Mouse (Mus musculus): ENCODE measurements at regions not wholly inside any gene's neighbourhood (a gene's known extent, or its start where the extent isn't known, plus 50 kb on each side); places are given as distances from the start of the nearest gene placed in this dataset.

DNA sequence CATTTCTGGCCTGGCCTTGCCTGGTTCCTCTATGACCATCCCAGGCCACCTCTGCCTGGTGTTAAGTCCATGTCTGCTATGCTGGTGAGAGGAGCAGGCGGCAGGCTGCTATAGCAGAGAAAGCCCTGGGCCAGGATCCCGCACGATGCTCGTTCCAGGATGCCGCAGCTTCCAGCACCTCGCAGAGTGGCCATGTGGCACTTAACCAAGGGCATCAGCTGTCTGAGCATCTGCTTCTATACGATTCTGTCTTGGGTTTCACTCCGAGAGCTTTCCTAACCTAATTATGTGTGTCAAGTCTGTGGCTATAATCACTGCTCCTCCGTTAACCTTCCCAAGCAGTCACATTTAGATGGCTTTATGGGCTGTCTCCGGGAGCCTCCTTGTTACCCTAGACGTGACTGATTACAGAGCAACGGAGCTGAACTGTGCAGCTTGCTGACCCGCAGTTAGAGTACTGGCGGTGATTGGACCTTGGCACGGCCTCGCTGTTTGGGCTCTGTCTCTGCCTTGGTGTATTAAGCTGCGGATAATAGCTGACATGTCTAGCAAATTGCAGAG is 64.4 kb downstream of the Ackr3 start:
- no peak for DNase-seq (ENCODE audit: low read depth in 1 of 2, low spot score in 2 of 2)

DNA sequence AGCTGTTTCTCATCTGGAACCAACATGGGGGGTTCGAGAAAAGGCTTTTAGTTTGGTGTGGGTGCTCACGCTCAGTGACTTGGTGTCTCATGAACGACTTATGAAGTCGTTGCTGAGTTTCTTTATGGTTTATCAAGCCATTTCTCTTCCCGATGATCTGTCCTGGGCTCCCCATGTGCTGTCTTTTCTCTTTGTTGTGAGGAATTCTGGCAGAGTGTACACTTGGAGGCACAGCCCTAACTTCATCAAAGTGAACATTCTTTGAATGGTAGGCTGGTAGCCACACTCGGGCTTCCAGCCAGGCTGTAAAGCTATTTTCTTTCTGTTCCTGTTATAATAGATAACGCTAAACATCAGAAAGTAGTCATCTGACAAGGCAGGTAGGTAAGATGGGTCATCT is 65.2 kb downstream of the Ackr3 start:
- DNase-seq (ENCODE audit: low read depth in 1 of 2, low spot score in 2 of 2): no peak

DNA sequence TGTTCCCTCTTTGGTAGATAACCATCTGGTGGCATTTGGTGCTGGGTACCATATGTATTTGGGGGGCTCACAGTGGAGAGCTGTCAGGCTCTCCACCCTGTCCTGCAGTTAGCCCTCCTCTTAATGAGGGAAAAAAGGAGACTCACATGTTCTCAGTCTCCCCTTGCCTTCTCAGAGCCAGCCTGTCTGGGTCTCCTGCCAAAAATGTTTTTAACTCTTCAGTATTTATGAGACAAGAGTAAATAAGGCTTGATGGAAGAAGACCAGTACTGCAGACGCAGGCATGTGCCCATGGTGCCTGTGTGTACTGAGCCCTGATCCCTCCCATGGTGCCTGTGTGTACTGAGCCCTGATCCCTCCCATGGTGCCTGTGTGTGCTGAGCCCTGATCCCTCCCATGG is 66.1 kb downstream of the Ackr3 start:
- DNase-seq (ENCODE audit: low read depth in 1 of 2, low spot score in 2 of 2): no peak

DNA sequence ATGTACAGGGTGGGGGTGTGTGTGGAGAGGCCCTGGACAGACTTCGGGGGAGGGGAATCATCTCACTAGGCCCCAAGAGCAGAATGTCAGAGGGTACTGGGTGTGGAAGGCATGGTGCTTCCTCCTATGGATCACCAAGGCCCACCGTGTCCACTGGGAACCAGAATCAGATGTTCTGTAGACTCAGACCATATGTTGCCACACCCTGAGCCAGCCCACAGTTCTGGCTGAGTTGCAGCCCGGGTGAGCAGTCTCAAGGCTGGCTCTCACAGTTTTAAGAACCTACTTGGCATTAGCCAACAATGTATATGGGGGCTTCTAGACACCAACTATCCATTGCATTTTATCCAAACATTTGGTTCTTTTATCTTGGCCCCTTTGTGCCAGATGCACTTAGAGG is 67.5 kb downstream of the Ackr3 start:
- no peak for DNase-seq (ENCODE audit: low read depth in 1 of 2, low spot score in 2 of 2)

DNA sequence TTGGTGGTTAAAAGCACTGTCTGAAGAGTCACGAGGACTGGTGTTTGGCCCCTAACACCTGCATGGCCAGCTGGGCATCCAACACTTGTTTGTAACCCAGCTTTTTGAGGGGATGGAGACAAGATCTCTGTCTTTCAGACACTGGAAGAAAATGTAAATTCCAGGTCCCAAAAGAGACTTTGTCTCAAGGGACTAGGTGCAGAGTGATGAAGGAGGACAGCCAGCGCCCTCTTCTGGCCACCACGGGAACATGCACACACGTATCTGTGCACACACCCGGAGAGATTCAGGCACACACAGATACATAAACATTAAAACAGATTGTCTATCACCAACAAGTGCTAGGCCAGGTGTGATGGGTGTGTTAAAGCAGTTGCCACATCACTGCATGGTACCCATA is 68.6 kb downstream of the Ackr3 start:
- DNase-seq (ENCODE audit: low read depth in 1 of 2, low spot score in 2 of 2): no peak

DNA sequence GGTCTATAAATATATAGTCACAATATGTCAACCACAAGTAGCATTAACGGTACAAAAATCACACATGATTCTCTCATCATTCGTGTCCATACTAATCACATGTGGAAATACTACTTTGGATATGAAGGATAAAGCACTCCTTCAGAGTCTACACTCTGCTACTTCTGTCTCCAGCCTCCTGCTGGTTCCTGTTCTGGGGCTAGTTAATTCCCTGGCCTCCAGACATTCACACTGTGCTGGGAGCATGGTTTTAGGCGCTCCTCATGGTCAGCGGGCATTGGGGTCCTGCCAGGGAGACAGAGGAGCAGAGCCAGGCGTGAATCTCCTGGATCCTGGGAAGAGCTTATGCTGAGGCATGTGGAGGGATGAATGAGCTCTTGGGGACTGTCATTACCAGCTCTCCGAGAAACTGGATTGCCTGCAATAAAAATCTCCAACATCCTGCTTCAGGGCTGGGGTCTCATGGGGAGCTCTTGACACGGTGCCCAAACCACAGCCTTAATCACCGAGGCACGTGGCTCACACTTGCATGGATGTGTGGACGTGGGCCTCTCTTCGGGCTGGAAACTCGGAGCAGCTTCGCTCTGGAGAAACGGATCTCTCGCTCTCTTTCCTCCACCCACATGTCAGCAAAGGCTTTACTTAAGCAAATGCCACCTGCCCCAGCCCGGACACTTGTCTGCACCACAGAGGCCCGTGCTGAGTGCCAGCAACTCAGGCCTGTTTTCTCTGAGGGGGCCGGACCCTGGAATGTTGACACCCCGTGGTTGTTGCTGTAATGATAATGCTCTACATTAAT is 69.2 kb downstream of the Ackr3 start:
- no peak for DNase-seq (ENCODE audit: low read depth in 1 of 2, low spot score in 2 of 2)

DNA sequence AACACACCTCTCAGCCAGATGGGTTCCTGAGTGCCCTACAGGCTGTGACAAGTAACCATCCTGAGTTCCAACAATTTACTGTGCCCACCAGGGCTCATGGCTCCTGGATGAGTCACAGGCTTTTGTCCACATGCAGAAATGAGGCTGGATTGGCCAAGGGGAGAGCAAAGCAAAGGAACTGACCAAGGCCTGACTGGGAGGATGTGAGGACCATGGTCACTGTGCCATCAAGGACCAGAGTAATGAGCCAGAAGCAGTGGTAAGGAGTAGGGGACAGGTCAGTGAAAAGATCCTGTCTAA is 69.8 kb downstream of the Ackr3 start:
- DNase-seq (ENCODE audit: low read depth in 1 of 2, low spot score in 2 of 2): no peak

DNA sequence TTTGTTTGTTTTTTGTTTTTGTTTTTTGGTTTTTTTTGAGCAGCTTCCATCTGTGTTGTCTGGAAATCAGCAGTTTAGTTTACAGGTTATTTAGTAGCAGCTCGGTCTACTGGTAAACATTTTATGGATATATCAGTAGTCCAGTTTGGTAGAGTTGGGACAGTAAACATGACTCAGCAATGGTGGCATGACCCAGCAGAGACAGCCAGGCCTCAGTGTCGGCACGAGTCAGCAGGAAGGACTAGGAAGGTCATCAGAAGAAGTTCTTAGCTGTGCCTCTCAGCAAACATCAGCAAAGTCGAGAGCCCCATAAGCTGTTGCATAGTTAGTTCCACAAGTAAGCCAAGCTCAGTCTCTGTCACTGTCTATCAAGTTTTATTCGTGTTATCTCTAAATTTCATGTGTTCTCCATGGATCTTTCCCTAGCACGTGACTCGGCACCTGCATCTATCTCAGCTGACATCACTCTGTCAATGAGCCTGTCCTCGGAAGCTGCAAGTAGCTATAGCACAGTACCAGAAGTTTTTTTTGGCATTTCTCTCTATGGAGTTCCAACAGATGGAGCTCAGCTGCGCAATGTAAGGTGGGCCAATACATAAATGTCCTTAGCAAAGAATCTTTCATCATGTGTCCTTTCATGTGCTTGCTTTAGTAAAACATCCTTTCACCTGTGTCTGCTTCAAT is 71.3 kb downstream of the Ackr3 start:
- DNase-seq (ENCODE audit: low read depth in 1 of 2, low spot score in 2 of 2): no peak

DNA sequence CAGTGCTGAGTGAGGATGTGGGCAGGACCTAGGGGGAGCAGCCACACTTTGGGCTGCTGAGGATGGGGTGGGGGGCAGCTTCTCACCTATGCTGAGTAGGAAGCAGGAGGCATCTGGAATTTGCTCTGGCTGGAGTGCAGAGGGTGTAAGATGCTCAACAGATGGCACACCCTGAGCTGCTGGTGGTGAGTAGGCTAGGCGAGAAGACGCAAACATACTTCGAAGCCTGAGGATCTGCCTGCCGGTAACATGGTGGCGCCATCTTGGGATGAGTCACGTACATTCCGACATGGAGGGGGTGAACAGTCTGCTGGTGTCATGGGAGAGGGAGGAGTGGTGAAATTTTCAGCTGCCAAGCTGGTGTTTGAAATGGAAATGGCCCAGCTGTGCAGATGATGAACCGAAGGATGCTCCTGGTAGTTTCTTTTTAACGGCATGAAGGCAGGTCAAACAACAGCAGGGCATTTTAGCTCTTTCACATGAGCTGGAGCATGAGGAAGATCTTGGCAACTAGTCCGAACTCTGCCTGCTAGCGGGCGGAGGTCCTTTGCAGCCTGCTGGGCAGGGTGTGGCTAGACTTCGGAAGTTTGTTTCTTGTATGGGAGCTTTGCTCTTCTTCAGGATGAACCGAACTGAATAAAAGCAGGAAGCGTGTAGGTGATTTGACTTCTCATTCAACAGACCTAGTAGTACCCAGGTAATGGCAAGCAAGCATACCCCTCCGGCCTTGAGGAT is 72.2 kb downstream of the Ackr3 start:
- DNase-seq (ENCODE audit: low read depth in 1 of 2, low spot score in 2 of 2): no peak

DNA sequence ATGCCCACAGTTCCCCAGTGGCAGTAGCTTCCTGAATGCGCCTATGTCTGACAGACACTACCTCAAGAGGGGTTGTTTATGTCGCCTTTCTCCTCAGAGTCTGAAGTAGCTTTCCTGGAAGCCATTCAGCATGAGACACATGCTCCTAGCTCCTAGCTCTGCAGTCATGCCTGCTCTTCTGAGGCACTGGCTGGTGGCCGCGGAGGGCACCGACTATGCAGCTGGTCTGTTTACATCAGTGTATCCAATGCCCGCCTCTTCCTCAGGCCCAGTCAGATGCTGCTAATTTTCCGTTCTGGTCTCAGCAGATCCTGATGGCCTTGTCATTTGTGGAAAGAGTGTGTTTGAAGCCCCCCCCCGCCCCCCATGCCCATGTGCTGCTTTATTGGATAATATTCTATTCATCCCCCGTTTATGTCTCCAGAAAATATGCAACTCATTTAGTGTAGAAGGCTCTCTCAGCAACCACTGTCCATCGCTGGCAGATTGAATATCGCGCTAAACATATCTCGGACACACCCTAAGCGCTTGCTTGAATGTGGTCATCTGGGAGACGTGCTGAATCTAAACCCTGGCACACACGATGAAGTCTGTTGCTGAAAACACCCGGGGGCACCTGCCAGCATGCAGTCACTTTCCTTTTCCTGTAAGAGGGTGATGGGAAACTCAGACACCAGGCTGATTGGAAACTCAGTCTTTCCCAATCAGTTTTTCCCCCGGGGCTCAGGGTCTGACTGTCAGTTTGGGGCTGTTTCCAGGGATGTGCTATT is 73.9 kb downstream of the Ackr3 start:
- DNase-seq (ENCODE audit: low read depth in 1 of 2, low spot score in 2 of 2): no peak

DNA sequence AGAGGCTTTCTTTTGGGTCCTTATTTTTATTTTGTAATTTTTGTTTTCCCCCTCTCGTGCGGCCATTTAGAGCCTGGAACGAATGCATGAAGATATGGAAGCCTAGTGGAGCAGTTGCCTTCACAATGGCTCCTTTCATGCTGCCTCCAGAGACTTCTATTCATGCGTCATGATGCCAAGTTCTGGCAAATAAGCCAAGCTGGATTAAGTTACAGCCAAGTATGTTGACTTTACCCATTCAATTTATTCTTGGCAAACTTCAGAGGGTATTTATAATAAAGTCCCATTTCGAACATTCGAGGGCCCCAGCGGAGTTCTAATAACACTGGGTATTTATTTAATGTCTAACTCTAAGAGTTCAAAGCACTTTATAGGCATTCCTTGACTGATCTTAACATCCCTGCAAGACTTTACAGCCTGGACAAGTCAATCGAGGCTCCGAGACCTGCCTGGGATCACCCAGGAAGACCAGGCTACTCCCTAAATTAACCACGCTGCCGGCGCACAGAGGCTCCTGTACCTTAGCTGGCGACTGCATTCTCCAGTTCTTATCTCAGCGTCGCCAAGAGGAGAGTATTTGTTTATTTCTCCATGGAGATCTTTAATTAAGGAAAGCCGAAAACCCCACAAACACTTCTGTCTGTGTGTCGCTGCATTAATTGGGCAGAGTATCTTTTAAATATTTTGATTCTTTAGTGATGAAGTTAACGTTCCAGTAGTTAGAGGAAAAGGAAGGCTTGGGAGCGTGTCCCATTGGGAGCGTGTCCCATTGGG is 75.5 kb downstream of the Ackr3 start:
- no peak for DNase-seq (ENCODE audit: low read depth in 1 of 2, low spot score in 2 of 2)

DNA sequence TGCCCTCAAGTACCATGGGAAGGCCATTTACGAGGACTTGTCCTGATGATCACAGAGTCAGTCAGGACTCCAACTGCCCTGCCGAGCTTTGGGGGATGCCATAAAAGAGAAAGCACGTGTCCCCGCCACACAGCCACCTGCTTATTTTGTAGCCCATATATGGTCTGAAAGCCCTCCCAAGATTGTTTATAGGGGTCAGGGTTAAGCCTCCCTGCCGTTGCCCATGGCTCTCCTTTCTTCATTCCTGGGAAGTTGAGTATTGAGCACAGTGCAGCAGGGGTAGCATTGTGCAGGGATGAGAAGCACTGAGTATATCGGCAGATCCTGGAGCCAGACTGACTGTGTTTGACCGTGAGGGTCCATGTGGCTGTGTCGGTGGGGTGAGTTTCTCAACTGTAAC is 76.4 kb downstream of the Ackr3 start:
- no peak for DNase-seq (ENCODE audit: low read depth in 1 of 2, low spot score in 2 of 2)

DNA sequence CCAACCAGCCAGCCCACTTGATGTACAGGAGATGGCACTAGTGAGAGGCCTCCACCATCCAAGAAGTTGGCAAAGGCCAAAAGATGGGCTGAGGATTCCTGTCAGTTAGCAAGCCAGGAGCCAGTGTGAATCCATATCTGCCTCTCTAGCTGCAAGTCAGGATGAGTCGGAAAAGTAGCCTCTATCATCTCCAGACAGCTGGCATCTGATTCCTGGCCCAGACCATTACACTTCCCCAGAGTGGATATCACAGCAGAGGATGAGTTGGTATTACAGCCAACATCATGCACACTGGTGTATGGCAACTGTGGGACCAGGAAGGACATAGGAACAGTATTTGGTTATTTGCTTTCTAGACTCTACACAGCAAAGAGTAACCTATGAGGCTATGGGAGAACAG is 77.5 kb downstream of the Ackr3 start:
- no peak for DNase-seq (ENCODE audit: low read depth in 1 of 2, low spot score in 2 of 2)

DNA sequence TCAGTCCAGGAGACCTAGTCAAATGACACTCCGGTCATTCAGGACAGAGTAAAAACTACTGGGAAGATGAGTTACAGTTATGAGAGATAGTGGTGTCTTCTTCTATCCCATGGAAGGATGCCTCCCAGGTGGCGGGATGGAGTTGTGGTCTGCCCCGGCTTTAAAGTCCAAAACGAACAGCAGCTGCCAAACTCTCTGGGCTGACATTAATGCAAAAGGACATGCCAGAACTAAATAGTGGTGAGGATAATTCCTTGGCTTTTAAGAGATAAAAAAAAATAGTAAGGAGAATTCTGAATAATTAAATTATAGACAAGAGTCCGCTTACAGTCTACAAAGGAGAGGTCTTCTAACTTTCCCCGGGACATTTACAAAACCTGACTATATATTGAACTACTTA is 78.2 kb downstream of the Ackr3 start:
- DNase-seq (ENCODE audit: low read depth in 1 of 2, low spot score in 2 of 2): no peak

DNA sequence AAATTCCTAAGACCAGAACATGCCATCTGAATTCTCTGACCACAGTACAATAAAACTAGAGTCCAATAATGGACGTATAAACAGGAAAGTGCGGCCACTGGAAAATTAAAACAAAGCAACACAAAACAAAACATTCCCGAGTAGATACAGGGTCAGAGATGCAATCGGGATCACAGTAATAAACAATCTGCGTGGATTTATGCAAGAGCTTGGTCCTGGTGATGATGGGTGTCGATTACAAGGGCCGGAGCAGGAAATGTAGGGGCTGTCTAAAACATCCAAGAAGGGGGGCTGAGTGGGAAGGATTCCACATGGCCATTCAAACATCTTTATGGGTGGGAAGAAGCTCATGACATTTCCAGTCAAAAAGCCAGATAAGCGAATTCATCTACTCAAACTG is 78.6 kb downstream of the Ackr3 start:
- DNase-seq (ENCODE audit: low read depth in 1 of 2, low spot score in 2 of 2): no peak

DNA sequence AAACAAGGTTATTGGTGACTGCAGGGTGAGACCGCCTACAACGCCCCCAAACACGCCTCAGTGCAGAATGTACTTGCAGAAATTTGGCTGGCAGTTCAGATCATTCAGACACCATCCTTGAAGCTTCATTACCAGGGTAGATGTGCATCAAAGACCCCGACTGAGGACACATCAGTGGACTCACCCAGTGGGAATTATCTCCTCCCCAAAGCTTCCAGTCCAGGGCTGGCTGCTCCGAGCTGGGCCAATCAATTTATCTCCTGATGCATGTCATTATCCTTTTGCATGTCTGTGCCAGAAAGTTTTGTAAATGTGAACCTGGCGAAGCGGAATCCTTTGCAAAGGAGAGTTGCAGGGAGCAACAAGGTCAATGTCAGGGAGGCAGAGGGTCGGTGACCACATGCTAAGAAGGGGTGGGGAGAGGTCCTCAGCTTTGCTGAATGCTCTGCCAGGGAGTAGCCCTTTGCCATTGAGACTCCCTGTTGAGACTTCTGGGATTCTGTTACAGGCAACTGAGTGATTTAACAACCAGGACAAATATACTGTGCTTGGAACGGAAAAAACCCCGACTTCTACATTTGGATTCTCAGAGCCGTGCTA is 79.5 kb downstream of the Ackr3 start:
- no peak for DNase-seq (ENCODE audit: low read depth in 1 of 2, low spot score in 2 of 2)

DNA sequence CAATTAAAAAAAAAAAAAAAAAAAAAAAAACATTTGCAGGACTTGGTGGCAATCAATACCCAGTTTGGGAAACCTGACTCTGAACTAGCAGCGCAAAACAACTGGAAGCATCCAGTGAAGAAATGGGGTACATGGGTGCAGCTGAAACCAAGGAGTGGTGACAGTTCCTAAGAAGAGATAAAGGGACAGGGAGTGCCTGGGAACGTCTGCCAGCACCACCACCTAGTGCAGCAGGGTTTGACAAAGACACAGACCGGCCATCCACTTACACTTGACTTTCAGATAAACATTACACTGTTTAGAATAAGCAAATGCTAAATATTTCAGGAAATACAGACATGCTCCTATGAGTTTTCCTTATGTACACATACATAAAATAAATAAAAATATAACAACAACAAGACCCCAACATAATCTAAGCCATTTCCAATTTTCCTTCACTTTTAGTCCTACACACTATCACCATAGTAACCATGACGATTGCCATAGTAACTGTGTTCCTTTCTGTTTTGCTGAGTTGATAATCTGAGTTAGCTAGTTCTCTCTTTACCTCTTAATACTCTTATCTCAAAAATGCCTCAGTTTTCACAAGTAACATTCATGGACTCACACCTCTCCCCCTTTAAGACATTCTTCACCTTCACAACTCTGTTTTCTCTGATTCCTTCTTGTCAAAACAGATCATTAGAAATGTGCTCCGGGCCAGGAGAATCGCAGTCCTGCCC is 80.3 kb downstream of the Ackr3 start:
- DNase-seq (ENCODE audit: low read depth in 1 of 2, low spot score in 2 of 2): no peak

DNA sequence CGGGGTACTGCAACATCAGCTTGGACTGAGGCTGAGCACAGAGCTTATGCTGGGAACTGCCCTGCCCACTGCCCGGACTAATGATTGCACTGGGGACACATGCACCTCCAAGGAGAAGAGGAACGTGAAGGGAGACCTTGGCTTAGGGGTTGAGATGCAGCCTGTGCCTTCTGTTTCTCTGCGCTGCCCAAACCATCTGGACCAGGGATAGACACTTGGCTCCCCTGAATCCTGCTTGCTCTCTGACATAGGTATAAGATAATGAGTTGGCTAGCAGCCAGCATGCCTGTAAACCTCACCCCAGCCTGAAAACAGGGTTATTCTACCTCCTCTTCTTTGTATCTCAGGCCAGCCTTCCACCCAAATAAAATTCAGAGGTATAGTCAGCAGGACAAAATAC is 81.5 kb downstream of the Ackr3 start:
- no peak for DNase-seq (ENCODE audit: low read depth in 1 of 2, low spot score in 2 of 2)

DNA sequence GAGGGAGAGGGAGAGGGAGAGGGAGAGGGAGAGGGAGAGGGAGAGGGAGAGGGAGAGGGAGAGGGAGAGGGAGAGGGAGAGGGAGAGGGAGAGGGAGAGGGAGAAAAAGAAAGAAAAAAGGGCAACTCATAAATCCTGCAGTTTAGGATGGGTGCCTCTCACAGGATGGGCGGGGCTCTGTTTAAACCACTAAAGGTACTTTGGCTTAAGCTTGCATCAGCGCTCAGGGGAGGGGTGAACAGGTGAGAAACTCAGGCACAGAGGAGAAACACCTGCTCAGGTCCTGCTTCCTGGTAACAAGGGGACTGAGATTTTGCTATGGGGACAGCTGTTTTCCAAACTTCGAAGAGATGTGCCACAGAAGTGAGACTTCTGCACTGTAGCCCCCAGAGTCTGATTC is 83.5 kb downstream of the Ackr3 start:
- DNase-seq (ENCODE audit: low read depth in 1 of 2, low spot score in 2 of 2): no peak

Measured in monocyte, adult 2 months (primary cell).